Mouse (Mus musculus) stomach, postnatal 0 days (tissue): ENCODE data around the gene Phtf2.
"Not testable (repeated sequence)": the region's sequence is repeated elsewhere in the genome, so short reads cannot be mapped to it uniquely, and the experiment has no call there.

Experiments
- CTCF ChIP-seq: IDR thresholded peaks from 2 replicates; pipeline ENCODE4 v1.5.1; 2016; ENCODE audit warnings: antibody characterized with exemption, low read depth, mild to moderate bottlenecking, moderate library complexity
- EP300 ChIP-seq: optimal IDR thresholded peaks from 2 replicates; pipeline ENCODE3; 2016; ENCODE audit warnings: antibody characterized with exemption

GRCm38 (mm10) chr5:20762441-20762840 is 119.5 kb downstream of the Phtf2 start:
- not testable (repeated sequence) for TF ChIP-seq CTCF, EP300
